Comparison of ENCODE assay signal across 8 mouse cellular contexts in the genomic region with DNA sequence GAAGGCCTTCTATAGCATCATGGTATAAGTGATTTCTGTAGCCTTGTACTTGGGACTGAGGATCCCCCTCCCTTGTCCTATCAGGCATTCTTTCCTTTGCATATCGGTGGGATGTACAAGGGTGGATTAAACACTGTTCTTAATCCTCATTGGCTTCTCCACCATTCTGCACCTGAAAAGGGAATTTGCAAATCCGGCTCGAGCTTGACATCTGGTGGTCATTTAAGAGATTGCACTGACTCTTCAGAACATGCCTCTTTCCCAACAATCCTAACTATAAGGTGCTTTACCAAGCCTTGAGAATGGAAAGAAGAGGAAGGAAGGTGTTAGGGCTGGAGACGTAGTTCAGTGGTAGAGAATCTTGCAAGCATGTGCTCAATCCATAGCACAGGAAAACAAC. TPM values are rescaled to one million over a fixed set of nuclear protein-coding genes. Genes with fewer than 3 reads are reported as not detected.
DNase-seq lines count a peak whose midpoint lies in the region; ATAC-seq lines count a peak whose summit lies in the region.
"Had no signal": no experiment of that assay in that cellular context is flagged by ENCODE, and none has a peak within 500 bp of the region (broad histone marks: within the 10 kb centered on the region; RNA-seq: fewer than 3 reads in every experiment).

No protein-coding gene starts in this region.

- no peaks in the 10 kb centered on the region for H3K36me3 ChIP-seq in neural tube, embryonic 15.5 days

- H3K9ac ChIP-seq in neural tube, embryonic 15.5 days (replicated peaks), result no peak overlapping the region

- DNase-seq in neural tube, embryonic 10.5 days (ENCODE audit: extremely low spot score, low spot score), result no peak
- DNase-seq in NIH3T3 (ENCODE audit: low read depth), result peak; percentile 80
- DNase-seq in cerebellum, postnatal 14 days, result peak; percentile 85
- DNase-seq in heart, postnatal 4 days, result peak; percentile 70
- DNase-seq in left cerebral cortex, postnatal 4 days, result peak; percentile 44
- peak; percentile 24 for DNase-seq in skeletal muscle tissue, adult 2 months (ENCODE audit: low read depth, low spot score)

- H3K4me3 ChIP-seq in neural tube, embryonic 15.5 days (replicated peaks), result no peak overlapping the region
- H3K4me3 ChIP-seq: erythroblast, embryonic 14.5 days had no signal

- 17% methylated on average over 4 of the region's 4 CpGs for WGBS in neural tube, embryonic 15.5 days

- H3K27ac ChIP-seq in neural tube, embryonic 15.5 days (replicated peaks), result no peak overlapping the region

- peaks cover 5% of the 10 kb centered on the region; the same call in 1 of the 2 replicates for H3K27me3 ChIP-seq in neural tube, embryonic 15.5 days (replicated peaks)

- no peaks in the 10 kb centered on the region for H3K9me3 ChIP-seq in neural tube, embryonic 15.5 days (replicated peaks)

- H3K4me2 ChIP-seq in neural tube, embryonic 15.5 days, result no peak overlapping the region

- peak; percentile 47; the same call in 1 of the 2 replicates for ATAC-seq in neural tube, embryonic 15.5 days (ENCODE audit: low FRiP score)

- intact Hi-C loops in left cerebral cortex, postnatal 4 days (cut with DNase I), result loop anchor here (5.0 kb wide), 3 partner anchors 60 to 340 kb away; no protein-coding TSS in a partner anchor

- no peaks in the 10 kb centered on the region for H3K4me1 ChIP-seq in neural tube, embryonic 15.5 days

RNA-seq across cellular contexts. Expression of gene Gm49394, which starts 2.4 kb away (rescaled TPM):
- polyA plus RNA-seq in neural tube, embryonic 15.5 days (2015; fragmentation: Nextera tagmentation; extraction: Ambion mirVana), result 0.22 TPM in 1 of 2 replicates, not detected in the other
- under 1 TPM in 1 of 2 experiments, not detected in 1; 0.16 TPM for total RNA-seq in heart, postnatal 4 days (2021)
- total RNA-seq in left cerebral cortex, postnatal 4 days (2021), result under 1 TPM; 0.10 to 0.12 TPM

RNA-seq across cellular contexts. Expression of gene Igf2, which starts 5.5 kb away (rescaled TPM):
- polyA plus RNA-seq in neural tube, embryonic 15.5 days (2015; fragmentation: Nextera tagmentation; extraction: Ambion mirVana), result 176 and 252 TPM in 2 replicates
- 1,000 to 10,000 TPM; 1,716 to 1,905 TPM for total RNA-seq in heart, postnatal 4 days (2021)
- 100 to 1,000 TPM; 343 to 352 TPM for total RNA-seq in left cerebral cortex, postnatal 4 days (2021)

Comparison
In these comparisons a context has a peak if more than half of its experiments do, and no peak if none do; other contexts are left out.
1. RNA of gene Igf2, which starts 5.5 kb away (total RNA-seq): 1,716 to 1,905 TPM in heart, postnatal 4 days; 343 to 352 TPM in left cerebral cortex, postnatal 4 days; every median in the first group is over 4 times any median in the second.